Mouse (Mus musculus): ENCODE measurements around the gene Hist1h1d.
"Not testable (repeated sequence)": the region's sequence is repeated elsewhere in the genome, so short reads cannot be mapped to it uniquely, and the experiment has no call there.

DNA sequence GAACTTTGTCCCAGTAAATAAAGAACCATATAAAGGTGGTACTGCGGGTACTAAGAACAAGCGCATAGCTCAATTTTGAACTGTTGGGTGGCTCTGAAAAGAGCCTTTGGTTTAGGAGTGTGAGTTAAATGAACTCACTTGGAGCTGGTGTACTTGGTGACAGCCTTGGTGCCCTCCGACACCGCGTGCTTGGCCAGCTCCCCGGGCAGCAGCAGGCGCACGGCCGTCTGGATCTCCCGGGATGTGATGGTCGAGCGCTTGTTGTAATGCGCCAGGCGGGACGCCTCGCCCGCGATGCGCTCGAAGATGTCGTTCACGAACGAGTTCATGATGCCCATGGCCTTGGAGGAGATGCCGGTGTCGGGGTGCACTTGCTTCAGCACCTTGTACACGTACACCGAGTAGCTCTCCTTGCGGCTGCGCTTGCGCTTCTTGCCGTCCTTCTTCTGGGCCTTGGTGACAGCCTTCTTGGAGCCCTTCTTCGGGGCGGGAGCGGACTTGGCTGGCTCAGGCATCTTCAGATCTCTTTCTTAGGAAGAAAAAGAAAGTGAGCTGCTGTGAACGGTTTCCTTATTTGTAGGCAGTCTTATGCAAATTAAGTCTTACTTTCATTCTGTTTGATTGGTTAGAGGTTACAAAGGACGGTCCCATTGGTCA is 32.5 kb downstream of the Hist1h1d start:
- peak; percentile 91 for TF ChIP-seq POLR2A (IDR thresholded peaks at IDR 0.05; ENCODE audit: extremely low read depth, insufficient read depth, low read length)
- TF ChIP-seq CTCF (IDR thresholded peaks at IDR 0.05; ENCODE audit: extremely low read depth, insufficient read depth, low read length) = not testable (repeated sequence)

Measured in cortical plate, adult 2 months (tissue).